Mouse (Mus musculus) stomach, embryonic 15.5 days (tissue): ENCODE results near the gene Olfr64. TPM values are rescaled to one million over a fixed set of nuclear protein-coding genes. Genes with fewer than 3 reads are reported as not detected.
A peak's percentile ranks its signal among the peaks of the same experiment; 100 is the strongest.

ENCODE experiments used
- ATAC-seq: fragments of 200-750 bp; cut with Nextera tagmentation; 2 replicates; pipeline ENCODE4 v1.8.0; 2017; ENCODE audit warnings: low read depth, moderate number of reproducible peaks, moderate TSS enrichment; ENCODE audit not compliant: insufficient read depth, low FRiP score
- H3K27ac ChIP-seq: fragments of 300-500 bp; sonication (generic); 2 replicates; pipeline ENCODE4 v1.5.1; 2015; ENCODE audit warnings: mild to moderate bottlenecking, inconsistent platforms
- H3K27me3 ChIP-seq: fragments of 300-500 bp; sonication (generic); replicated peaks from 2 replicates; pipeline ENCODE4 v1.6.1; 2015; ENCODE audit warnings: inconsistent platforms
- H3K36me3 ChIP-seq: fragments of 300-500 bp; sonication (generic); 2 replicates; pipeline ENCODE4 v1.6.1; 2015; ENCODE audit warnings: inconsistent platforms
- H3K4me1 ChIP-seq: fragments of 300-500 bp; sonication (generic); 2 replicates; pipeline ENCODE4 v1.6.1; 2015; ENCODE audit warnings: inconsistent platforms
- H3K4me2 ChIP-seq: fragments of 300-500 bp; sonication (generic); 2 replicates; pipeline ENCODE4 v1.6.1; 2015; ENCODE audit warnings: mild to moderate bottlenecking, inconsistent platforms
- H3K4me3 ChIP-seq: fragments of 300-500 bp; sonication (generic); replicated peaks from 2 replicates; pipeline ENCODE4 v1.5.1; 2015; ENCODE audit warnings: inconsistent platforms
- H3K9ac ChIP-seq: fragments of 300-500 bp; sonication (generic); 2 replicates; pipeline ENCODE4 v1.6.1; 2015; ENCODE audit warnings: inconsistent platforms
- H3K9me3 ChIP-seq: fragments of 300-500 bp; sonication (generic); 2 replicates; pipeline ENCODE4 v1.6.1; 2016; ENCODE audit warnings: inconsistent platforms
- WGBS: fragments of 180-500 bp; shearing (Covaris S2); methylation state at CpG from one replicate; pipeline ENCODE4 v1.1.7; 2015; 5-methylcytosine and 5-hydroxymethylcytosine counted together
- polyA plus RNA-seq: library from polyadenylated mRNA; unstranded; fragments of >200 nt; fragmentation: Nextera tagmentation; extraction: Ambion mirVana; gene quantifications from 2 replicates; pipeline ENCODE4 v1.2.1, GENCODE M21; 2015

The Olfr64 gene
- not detected in 2 replicates for polyA plus RNA-seq

DNA sequence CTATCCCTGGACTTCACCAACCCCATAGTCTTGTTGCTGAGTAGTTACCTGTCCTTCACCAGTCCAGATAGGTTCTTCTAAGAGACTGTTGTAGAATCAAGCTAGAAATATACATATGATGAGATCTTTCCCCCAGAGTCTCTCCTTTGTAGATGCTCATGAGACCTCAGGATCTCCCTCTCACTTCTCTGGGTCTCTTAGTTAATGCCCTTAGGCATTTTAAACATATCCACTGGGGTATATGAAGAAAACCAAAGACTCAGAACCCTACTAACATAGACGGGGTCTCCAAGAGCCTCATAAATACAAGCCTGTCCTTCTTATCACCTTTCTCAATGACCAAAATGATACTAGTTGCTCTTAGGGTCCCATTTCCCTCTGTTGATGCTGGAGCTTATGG, at the start of gene Olfr64:
TSS of gene Olfr64 (minus strand) at position 101 of the 400 bp plus-strand sequence.
- Histone ChIP-seq H3K9me3 (no peaks in the 10 kb centered on the region), H3K4me3 (no peak within 1 kb of the TSS), H3K27me3 (no peaks in the 10 kb centered on the region), H3K4me2 (no peak within 1 kb of the TSS), H3K27ac (no peak within 1 kb of the TSS), H3K36me3 (no peaks in the 10 kb centered on the region), H3K9ac (no peak within 1 kb of the TSS), H3K4me1 (no peaks in the 10 kb centered on the region)
- ATAC-seq, result no peak
- WGBS, result 77% methylated on average over 1 of the region's 1 CpGs

DNA sequence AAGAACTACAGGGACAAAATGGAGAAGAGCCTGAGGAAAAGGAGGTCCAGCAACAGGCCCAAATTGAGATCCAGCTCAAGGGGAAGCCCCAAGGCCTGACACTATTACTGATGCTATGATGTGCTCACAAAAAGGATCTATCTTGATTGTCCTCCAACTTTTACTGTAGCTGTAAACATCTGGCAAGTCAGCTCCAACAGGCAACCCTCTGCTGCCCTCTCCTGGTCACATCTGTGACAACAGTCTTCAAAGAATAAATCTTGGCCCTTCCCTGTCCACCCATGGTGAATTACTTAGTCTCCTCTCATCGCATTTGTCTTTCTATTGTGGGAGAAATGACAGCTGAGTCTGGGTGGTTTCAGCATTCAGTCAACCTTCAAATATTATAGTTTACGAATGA, 48.4 kb upstream of the Olfr64 start:
- Histone ChIP-seq H3K4me2 (no peak overlapping the region), H3K9ac (no peak overlapping the region), H3K4me1 (no peaks in the 10 kb centered on the region), H3K27ac (no peak overlapping the region), H3K36me3 (no peaks in the 10 kb centered on the region), H3K4me3 (no peak overlapping the region), H3K9me3 (no peaks in the 10 kb centered on the region), H3K27me3 (no peaks in the 10 kb centered on the region)
- 25% methylated on average over 2 of the region's 2 CpGs for WGBS
- no peak for ATAC-seq

DNA sequence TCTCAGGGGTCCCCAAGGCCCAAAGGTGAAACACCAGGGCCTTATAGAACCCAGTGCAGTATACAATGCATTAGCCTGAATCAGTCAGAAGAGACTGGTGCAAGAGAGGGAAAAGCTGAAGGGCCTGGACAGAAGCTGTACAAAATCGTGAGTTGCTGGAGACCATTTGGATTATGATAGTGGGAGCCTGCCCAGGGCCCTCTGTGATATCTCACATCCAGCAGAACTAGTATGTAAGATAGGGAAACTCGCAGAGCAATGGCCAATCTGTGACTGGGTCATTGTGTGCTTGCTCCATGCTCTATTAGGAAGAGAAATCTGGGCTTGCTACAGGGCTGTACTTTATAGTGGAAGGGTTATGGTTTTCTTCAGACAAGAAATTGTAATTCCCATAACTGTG, 40.0 kb upstream of the Olfr64 start, which contains the start of gene Olfr632:
TSS of gene Olfr632 (plus strand) at position 84 of the 400 bp plus-strand sequence.
- WGBS, result 60% methylated on average over 2 of the region's 2 CpGs
- Histone ChIP-seq H3K27me3 (no peaks in the 10 kb centered on the region), H3K4me3 (no peak within 1 kb of the TSS)

DNA sequence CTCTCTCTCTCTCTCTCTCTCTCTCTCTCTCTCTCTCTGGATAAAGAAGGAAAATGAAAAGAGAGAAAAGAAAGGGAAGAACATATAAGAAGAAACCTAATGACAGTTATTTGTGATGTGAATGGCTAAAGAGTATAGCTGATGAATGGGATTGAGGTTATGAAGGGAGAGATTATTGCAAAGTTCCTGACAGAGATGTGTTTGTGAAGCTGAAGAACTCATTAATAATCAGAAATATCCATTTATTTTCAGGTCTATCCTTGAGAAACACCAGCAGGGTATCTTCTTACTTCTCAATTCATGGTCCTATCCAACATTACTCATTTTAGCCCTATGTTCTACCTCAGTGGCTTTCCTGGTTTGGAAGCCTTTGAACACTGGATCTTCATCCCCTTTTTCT, 34.2 kb upstream of the Olfr64 start, which contains the start of gene Olfr631:
TSS of gene Olfr631 (plus strand) at position 301 of the 400 bp plus-strand sequence.
- no peaks in the 10 kb centered on the region for H3K9me3 ChIP-seq
- H3K36me3 ChIP-seq, result no peaks in the 10 kb centered on the region
- H3K27ac ChIP-seq, result no peak within 1 kb of the TSS
- no peak within 1 kb of the TSS for H3K9ac ChIP-seq
- H3K4me1 ChIP-seq, result no peaks in the 10 kb centered on the region
- H3K4me3 ChIP-seq, result no peak within 1 kb of the TSS
- no peak within 1 kb of the TSS for H3K4me2 ChIP-seq
- ATAC-seq, result no peak
- no peaks in the 10 kb centered on the region for H3K27me3 ChIP-seq

More for the DNA sequence above, 40.0 kb upstream of the Olfr64 start, which contains the start of gene Olfr632:
- no peaks in the 10 kb centered on the region for H3K9me3 ChIP-seq
- no peaks in the 10 kb centered on the region for H3K4me1 ChIP-seq
- H3K27ac ChIP-seq, result no peak within 1 kb of the TSS
- ATAC-seq, result no peak
- no peaks in the 10 kb centered on the region for H3K36me3 ChIP-seq
- no peak within 1 kb of the TSS for H3K4me2 ChIP-seq
- H3K9ac ChIP-seq, result no peak within 1 kb of the TSS

DNA sequence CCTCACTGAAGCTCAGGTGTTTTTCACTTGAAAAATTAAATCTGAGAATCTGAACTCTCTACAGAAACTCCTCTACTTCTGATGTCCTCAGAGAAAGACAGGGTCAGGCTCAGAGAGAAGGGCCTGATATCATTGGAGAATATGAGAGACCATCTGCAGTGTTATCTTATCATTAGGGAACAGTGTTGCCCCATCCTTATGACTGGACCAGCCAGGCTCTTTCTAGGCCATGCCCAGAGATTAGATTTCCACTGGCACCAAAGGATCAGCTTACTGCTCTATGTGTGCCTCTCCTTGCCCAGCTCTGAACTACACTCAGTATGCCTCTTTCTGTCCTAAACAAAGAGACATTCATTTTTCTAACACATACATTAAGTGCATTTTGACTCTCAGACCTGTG, 21.1 kb upstream of the Olfr64 start:
- Histone ChIP-seq H3K36me3 (no peaks in the 10 kb centered on the region), H3K27me3 (no peaks in the 10 kb centered on the region), H3K9ac (no peak overlapping the region), H3K4me2 (no peak overlapping the region), H3K4me3 (no peak overlapping the region), H3K4me1 (no peaks in the 10 kb centered on the region), H3K27ac (no peak overlapping the region), H3K9me3 (no peaks in the 10 kb centered on the region)
- peak; percentile 93 for ATAC-seq

DNA sequence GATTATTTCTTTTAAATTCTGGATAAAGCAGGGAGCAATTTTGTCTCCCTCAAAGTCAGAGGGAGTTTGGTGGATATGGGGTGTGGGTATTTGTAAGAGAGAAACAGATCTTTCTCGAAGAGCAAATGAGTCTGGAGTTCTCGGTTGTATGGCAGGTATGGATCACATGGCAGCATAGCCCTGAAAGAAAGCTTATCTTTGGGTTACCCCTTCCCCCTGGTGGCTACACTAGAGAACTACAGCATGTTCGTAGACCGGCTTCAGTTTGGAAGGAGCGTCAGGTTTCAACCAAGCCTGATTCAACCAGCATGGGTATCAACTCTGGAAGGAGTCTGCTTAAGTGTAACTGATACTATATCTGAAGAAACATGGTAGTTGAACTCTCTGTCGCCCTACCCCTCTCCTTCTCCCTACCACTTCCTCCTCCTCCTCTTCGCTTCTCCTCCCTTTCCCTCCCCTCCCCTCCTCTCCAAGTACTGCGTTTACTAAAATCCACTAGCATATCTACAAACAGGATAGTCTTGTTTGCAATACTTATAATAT, 18.8 kb upstream of the Olfr64 start:
- H3K4me1 ChIP-seq, result no peaks in the 10 kb centered on the region
- no peak overlapping the region for H3K27ac ChIP-seq
- no peaks in the 10 kb centered on the region for H3K36me3 ChIP-seq
- H3K9me3 ChIP-seq, result no peaks in the 10 kb centered on the region
- H3K9ac ChIP-seq, result no peak overlapping the region
- no peak overlapping the region for H3K4me2 ChIP-seq
- no peaks in the 10 kb centered on the region for H3K27me3 ChIP-seq
- WGBS, result 39% methylated on average over 8 of the region's 8 CpGs
- no peak overlapping the region for H3K4me3 ChIP-seq
- ATAC-seq, result no peak

DNA sequence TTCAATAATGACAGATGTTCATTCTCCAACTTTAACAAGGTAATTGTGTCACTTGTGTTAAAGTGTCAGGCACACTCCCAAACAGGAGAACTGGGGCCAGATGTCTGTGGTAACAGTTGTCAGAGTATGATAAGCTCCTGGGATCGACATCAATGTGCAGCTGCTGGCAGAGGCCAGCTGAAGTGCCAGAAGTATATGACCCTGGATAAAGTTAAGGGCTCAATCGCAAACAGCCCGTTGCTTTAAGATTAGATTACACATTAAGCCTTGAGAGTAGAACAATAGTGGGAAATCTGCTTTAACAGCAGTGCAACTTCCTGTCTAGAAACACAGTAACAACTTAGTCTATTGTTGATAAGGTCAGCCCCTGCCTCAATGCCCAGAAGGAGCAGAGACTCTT, 15.8 kb upstream of the Olfr64 start:
- ATAC-seq, result peak; percentile 95

DNA sequence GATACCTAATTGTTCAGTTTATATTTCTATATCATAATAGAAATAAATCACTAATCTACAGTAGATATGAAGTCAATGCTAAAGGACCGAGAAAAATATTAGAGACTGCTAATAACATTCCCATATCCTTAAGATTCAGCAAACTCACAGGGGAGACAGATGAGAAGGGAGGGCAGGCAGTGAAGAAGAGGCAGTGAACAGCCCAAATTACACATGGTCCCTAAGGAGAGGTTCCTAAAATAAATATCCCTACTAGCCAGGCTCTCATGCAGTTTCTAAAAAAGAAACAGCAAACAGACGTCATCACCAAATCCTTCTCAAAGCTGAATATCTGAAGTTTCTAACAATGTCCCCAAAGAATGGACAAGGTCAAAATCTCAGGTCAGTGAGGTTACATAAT, 8.9 kb upstream of the Olfr64 start, which contains the start of gene Olfr65:
TSS of gene Olfr65 (plus strand) at position 301 of the 400 bp plus-strand sequence.
- Histone ChIP-seq H3K27ac (no peak within 1 kb of the TSS), H3K9ac (no peak within 1 kb of the TSS), H3K36me3 (no peaks in the 10 kb centered on the region), H3K4me2 (no peak within 1 kb of the TSS), H3K9me3 (no peaks in the 10 kb centered on the region), H3K27me3 (no peaks in the 10 kb centered on the region), H3K4me3 (no peak within 1 kb of the TSS), H3K4me1 (no peaks in the 10 kb centered on the region)
- WGBS, result 77% methylated on average over 2 of the region's 2 CpGs
- ATAC-seq, result no peak

More for the DNA sequence above, 15.8 kb upstream of the Olfr64 start:
- Histone ChIP-seq H3K4me3 (no peak overlapping the region), H3K4me1 (no peaks in the 10 kb centered on the region), H3K27me3 (no peaks in the 10 kb centered on the region), H3K4me2 (no peak overlapping the region), H3K9me3 (no peaks in the 10 kb centered on the region), H3K9ac (no peak overlapping the region), H3K27ac (no peak overlapping the region), H3K36me3 (no peaks in the 10 kb centered on the region)
- 21% methylated on average over 3 of the region's 3 CpGs for WGBS

DNA sequence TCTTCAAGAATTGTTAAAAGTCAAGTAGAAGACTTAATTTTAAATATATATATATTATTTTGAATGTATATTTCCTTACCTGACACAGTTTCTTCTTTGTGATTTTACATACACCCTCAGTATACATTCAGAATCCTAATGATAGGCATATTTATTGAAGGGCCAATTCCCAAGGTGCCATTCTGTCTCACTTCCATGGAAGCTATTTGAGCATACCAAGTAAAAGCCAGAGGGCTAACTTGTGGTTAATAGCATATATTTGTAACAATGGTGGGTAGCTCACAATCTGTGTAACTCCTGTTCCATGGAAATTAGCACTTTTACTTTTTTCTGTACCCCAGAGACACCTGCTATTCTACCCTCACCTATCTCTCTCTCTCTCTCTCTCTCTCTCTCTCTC, 8.1 kb downstream of the Olfr64 start, which contains the start of gene Olfr66:
TSS of gene Olfr66 (minus strand) at position 101 of the 400 bp plus-strand sequence.
- Histone ChIP-seq H3K36me3 (no peaks in the 10 kb centered on the region), H3K4me3 (no peak within 1 kb of the TSS), H3K4me1 (no peaks in the 10 kb centered on the region), H3K27ac (no peak within 1 kb of the TSS), H3K4me2 (no peak within 1 kb of the TSS), H3K27me3 (no peaks in the 10 kb centered on the region), H3K9ac (no peak within 1 kb of the TSS), H3K9me3 (no peaks in the 10 kb centered on the region)
- ATAC-seq, result no peak

DNA sequence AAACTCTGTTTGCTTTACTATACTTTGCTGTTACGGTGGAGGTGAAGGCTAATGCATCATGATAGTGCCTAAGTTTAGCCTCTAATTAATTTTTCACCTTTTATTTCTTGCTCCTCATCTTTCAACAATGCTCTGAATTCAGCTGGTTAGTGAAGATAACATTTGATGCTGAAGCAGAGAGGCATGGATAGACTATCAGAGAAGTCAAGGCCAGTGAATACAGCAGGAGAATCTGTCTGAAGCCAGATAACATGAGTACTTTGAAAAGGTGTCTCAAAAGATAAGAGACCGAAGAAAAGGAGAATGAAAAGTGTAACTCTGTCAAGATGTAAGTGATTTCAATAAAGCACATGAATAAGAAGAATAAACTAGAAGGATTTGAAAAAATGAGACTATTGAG, 17.2 kb downstream of the Olfr64 start:
- peak; percentile 86; the same call in 1 of the 2 replicates for ATAC-seq
- Histone ChIP-seq H3K4me2 (no peak overlapping the region), H3K36me3 (no peaks in the 10 kb centered on the region), H3K9ac (no peak overlapping the region), H3K27ac (no peak overlapping the region), H3K9me3 (no peaks in the 10 kb centered on the region), H3K4me1 (no peaks in the 10 kb centered on the region), H3K4me3 (no peak overlapping the region), H3K27me3 (no peaks in the 10 kb centered on the region)
- 71% methylated on average over 2 of the region's 2 CpGs for WGBS

DNA sequence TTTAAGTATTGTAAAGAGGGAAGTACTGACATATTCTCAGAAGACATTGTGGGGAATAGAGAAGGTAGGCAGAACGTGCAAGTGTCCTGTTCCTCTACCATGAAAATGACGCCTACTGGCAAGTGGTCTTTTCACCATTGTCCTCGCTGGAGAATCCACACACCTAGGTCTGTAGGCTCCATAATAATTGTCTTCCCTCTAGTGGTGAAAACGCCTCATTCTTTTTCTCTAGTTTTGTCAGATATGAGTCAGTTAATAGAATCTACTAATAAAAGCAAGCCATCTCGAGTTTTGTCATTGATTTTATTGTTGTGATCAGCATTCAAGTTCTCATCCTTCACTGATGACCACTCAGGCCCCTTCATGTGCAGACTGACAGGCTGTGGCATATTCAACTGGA, 19.8 kb downstream of the Olfr64 start:
- H3K27ac ChIP-seq, result no peak overlapping the region
- H3K9ac ChIP-seq, result no peak overlapping the region
- H3K9me3 ChIP-seq, result no peaks in the 10 kb centered on the region
- no peaks in the 10 kb centered on the region for H3K4me1 ChIP-seq
- ATAC-seq, result no peak
- H3K27me3 ChIP-seq, result no peaks in the 10 kb centered on the region
- 40% methylated on average over 5 of the region's 5 CpGs for WGBS
- H3K4me2 ChIP-seq, result no peak overlapping the region
- no peak overlapping the region for H3K4me3 ChIP-seq
- H3K36me3 ChIP-seq, result no peaks in the 10 kb centered on the region

DNA sequence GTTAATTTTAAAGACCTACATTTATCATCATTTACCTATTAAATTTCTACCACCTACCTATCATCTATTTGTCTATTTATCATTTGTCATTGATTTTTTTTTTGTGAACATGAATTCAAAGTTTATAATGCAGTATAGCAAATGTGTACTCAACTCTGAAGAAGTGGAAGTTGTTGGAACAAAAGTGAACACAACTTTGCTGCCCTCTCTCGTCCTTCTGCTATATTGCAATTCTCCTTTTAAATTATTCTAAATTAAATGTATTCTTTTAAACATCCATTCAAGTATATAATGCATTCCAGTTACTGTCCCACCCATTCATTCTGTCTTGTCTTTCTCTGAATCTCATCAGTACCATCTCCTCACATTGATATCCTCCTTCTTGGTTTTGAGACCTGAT, 21.2 kb downstream of the Olfr64 start:
- Histone ChIP-seq H3K4me3 (no peak overlapping the region), H3K9ac (no peak overlapping the region), H3K27ac (no peak overlapping the region), H3K9me3 (no peaks in the 10 kb centered on the region), H3K36me3 (no peaks in the 10 kb centered on the region), H3K27me3 (no peaks in the 10 kb centered on the region), H3K4me2 (no peak overlapping the region), H3K4me1 (no peaks in the 10 kb centered on the region)
- ATAC-seq, result no peak
- 0% methylated on average over 1 of the region's 1 CpGs for WGBS

DNA sequence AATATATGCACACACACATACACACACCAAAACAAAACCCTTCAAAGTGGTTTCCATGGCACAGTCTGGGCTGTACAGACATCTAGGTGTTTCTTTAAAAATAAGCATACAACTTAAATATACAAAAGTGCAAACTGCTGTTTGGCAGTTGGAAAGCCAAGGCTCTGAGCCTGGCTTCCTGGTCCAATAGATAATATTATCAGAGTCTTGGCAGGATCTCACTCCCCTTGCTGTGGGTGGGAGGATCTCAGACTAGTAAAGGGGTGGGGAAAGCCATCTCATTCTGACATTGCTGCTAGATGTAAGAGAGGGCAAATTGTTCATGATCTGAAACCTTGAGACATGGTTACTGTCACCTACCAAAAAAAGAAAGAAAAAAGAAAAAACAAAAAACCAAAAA, 23.6 kb downstream of the Olfr64 start:
- H3K9me3 ChIP-seq, result no peaks in the 10 kb centered on the region
- H3K9ac ChIP-seq, result no peak overlapping the region
- H3K4me2 ChIP-seq, result no peak overlapping the region
- peak; percentile 85; the same call in 1 of the 2 replicates for ATAC-seq
- H3K4me1 ChIP-seq, result no peaks in the 10 kb centered on the region
- no peaks in the 10 kb centered on the region for H3K36me3 ChIP-seq
- H3K27ac ChIP-seq, result no peak overlapping the region
- no peaks in the 10 kb centered on the region for H3K27me3 ChIP-seq
- H3K4me3 ChIP-seq, result no peak overlapping the region
